Mouse (Mus musculus): Measurements from ENCODE around the gene Gm21409.
"Not testable (repeated sequence)": the region's sequence is repeated elsewhere in the genome, so short reads cannot be mapped to it uniquely, and the experiment has no call there.

The Gm21409 gene

DNA sequence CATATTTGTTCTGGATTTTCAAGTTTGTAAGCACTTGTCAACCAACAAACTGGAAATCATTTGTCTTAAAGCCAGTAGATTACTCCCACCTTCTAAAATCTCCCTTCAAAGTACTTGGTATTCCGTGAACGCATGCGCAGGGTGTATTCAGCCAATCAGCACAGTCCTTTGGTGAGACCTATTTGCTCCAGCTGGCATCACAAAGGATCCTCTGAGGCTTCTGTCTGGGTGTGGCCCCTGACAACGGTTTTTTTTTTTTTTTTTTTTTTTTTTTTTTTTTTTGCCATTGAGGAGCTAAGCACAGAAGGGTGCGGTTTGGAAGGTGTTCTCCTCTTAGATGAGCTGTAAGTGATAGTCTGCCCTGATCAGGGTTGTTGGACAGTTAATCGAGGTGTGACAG is at the start of gene Gm21409:
Gene Gm21409 (plus strand): TSS at position 301 of the 400 bp plus-strand sequence.
- in situ Hi-C loops (cut with MboI, MseI), result not testable (repeated sequence)

All from regulatory T cell (primary cell).